Comparison of ENCODE assay signal across 8 mouse cellular contexts in the genomic region with DNA sequence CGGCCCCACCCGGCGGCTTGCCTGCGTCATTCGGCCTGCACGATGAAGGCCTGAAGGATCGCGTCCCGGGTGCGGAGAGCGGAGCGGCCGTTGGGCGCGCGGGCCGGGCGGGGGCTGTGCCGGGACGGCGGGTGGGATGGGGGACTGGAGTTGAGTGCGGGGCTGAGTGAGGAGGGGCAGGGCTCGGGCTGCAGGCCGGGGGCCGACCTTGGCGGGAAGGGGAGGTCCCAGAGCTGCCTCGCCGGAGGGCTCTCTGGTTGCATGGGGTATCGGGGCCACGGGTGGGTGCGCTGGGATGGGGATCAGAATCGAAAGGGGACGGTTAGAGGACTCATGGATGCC. TPM values are rescaled to one million over a fixed set of nuclear protein-coding genes. Genes with fewer than 3 reads are reported as not detected.
DNase-seq lines count a peak whose midpoint lies in the region; TF ChIP-seq lines count a peak whose summit lies in the region.

No protein-coding gene starts in this region.

- no peak for TF ChIP-seq EP300 in MEL (IDR thresholded peaks at IDR 0.05; ENCODE audit: low read depth in 1 of 2, low read length in 2 of 2)

- peaks cover 8% of the 10 kb centered on the region for H3K36me3 ChIP-seq in kidney, adult 2 months (ENCODE audit: control insufficient read depth, insufficient read depth, low read length)
- H3K36me3 ChIP-seq in MEL (ENCODE audit: control insufficient read depth in 1 of 2, insufficient read depth in 2 of 2, low read length in 2 of 2), result peaks cover 2 to 20% of the 10 kb centered on the region in 2 experiments
- peaks cover 36% of the 10 kb centered on the region for H3K36me3 ChIP-seq in hindbrain, embryonic 10.5 days
- peaks cover 33% of the 10 kb centered on the region for H3K36me3 ChIP-seq in midbrain, embryonic 10.5 days

- peaks cover 41% of the 10 kb centered on the region for H3K79me2 ChIP-seq in MEL (ENCODE audit: control insufficient read depth, insufficient read depth, low read length, poor library complexity)

- peaks cover 15% of the 10 kb centered on the region; the same call in 1 of the 2 replicates for H3K4me1 ChIP-seq in kidney, adult 2 months (ENCODE audit: control insufficient read depth, insufficient read depth, low read length)
- H3K4me1 ChIP-seq in MEL (ENCODE audit: control insufficient read depth in 1 of 2, insufficient read depth in 2 of 2, low read length in 2 of 2), result peaks cover 9 to 37% of the 10 kb centered on the region in 2 experiments
- H3K4me1 ChIP-seq in hindbrain, embryonic 10.5 days (replicated peaks), result peaks cover 62% of the 10 kb centered on the region
- peaks cover 70% of the 10 kb centered on the region for H3K4me1 ChIP-seq in midbrain, embryonic 10.5 days

- no peaks in the 10 kb centered on the region for H3K27me3 ChIP-seq in kidney, adult 2 months (replicated peaks; ENCODE audit: control insufficient read depth, insufficient read depth, low read length)
- H3K27me3 ChIP-seq in MEL (ENCODE audit: control insufficient read depth in 1 of 2, insufficient read depth in 2 of 2, low read length in 2 of 2), result no peaks in the 10 kb centered on the region
- H3K27me3 ChIP-seq in hindbrain, embryonic 10.5 days (ENCODE audit: insufficient read depth, poor library complexity, severe bottlenecking), result no peaks in the 10 kb centered on the region
- no peaks in the 10 kb centered on the region for H3K27me3 ChIP-seq in midbrain, embryonic 10.5 days (ENCODE audit: low read depth, poor library complexity, severe bottlenecking)

- no peak for TF ChIP-seq POLR2A in kidney, adult 2 months (IDR thresholded peaks at IDR 0.05; ENCODE audit: low read depth, low read length)
- peak in 1 of 2 experiments; percentile 80; a peak in 2 of 4 replicates for TF ChIP-seq POLR2A in MEL (IDR thresholded peaks at IDR 0.05; ENCODE audit: control insufficient read depth in 1 of 2, insufficient read depth in 1 of 2, low read depth in 1 of 2, low read length in 2 of 2, poor library complexity in 1 of 2)

- no peak for DNase-seq in kidney, adult 2 months
- DNase-seq in kidney, adult 9 months, result no peak
- DNase-seq in MEL (ENCODE audit: low read depth, low spot score), result no peak
- no peak for DNase-seq in hindbrain, embryonic 10.5 days (ENCODE audit: low spot score)
- no peak for DNase-seq in midbrain, embryonic 10.5 days (ENCODE audit: low spot score)
- DNase-seq in thymus, postnatal 36 days, result no peak
- no peak for DNase-seq in spleen, postnatal 14 days (ENCODE audit: low spot score in 2 of 2)
- no peak for DNase-seq in frontal cortex, adult 2 months (ENCODE audit: extremely low spot score in 1 of 2, low spot score in 1 of 2)

- peak overlapping the region; percentile 76 for H3K4me3 ChIP-seq in kidney, adult 2 months (ENCODE audit: insufficient read depth, low read depth, low read length)
- peak overlapping the region; percentile 74 to 83 for H3K4me3 ChIP-seq in MEL (ENCODE audit: control insufficient read depth in 1 of 2, insufficient read depth in 1 of 2, low read depth in 2 of 2, low read length in 2 of 2)
- peak overlapping the region; percentile 97 for H3K4me3 ChIP-seq in hindbrain, embryonic 10.5 days
- peak overlapping the region; percentile 89 for H3K4me3 ChIP-seq in midbrain, embryonic 10.5 days

- peak overlapping the region; percentile 43; the same call in 1 of the 2 replicates for H3K27ac ChIP-seq in kidney, adult 2 months (ENCODE audit: insufficient read depth, low read depth, low read length)
- H3K27ac ChIP-seq in MEL (ENCODE audit: control insufficient read depth, low read depth, low read length), result peak overlapping the region; percentile 50
- H3K27ac ChIP-seq in hindbrain, embryonic 10.5 days, result peak overlapping the region; percentile 98
- H3K27ac ChIP-seq in midbrain, embryonic 10.5 days (replicated peaks), result peak overlapping the region; percentile 98

- peak overlapping the region; percentile 94 for H3K9ac ChIP-seq in MEL (ENCODE audit: control insufficient read depth, low read depth, low read length, poor library complexity, severe bottlenecking)

- TF ChIP-seq RAD21 in MEL (IDR thresholded peaks at IDR 0.05; ENCODE audit: low read depth, low read length), result no peak

- no peaks in the 10 kb centered on the region for H3K9me3 ChIP-seq in MEL (replicated peaks; ENCODE audit: insufficient read depth, low read length)
- H3K9me3 ChIP-seq in hindbrain, embryonic 10.5 days, result 0 out of 2 replicates have a peak, but pooled peaks cover 3% of the 10 kb centered on the region
- no peaks in the 10 kb centered on the region for H3K9me3 ChIP-seq in midbrain, embryonic 10.5 days (replicated peaks)

- 2% methylated on average over 33 of the region's 33 CpGs for WGBS in kidney, adult 2 months
- under 1% methylated on average over 33 of the region's 33 CpGs for WGBS in hindbrain, embryonic 10.5 days
- under 1% methylated on average over 33 of the region's 33 CpGs for WGBS in midbrain, embryonic 10.5 days

- TF ChIP-seq CTCF in kidney, adult 2 months (conservative IDR thresholded peaks at IDR 0.05; ENCODE audit: insufficient read depth, insufficient read length, low read depth, low read length), result no peak
- no peak for TF ChIP-seq CTCF in MEL (IDR thresholded peaks at IDR 0.05 in 2 of 3, conservative IDR thresholded peaks at IDR 0.05 in 1 of 3; ENCODE audit: control insufficient read depth in 1 of 3, insufficient read depth in 1 of 3, low read depth in 2 of 3, low read length in 3 of 3, poor library complexity in 1 of 3, severe bottlenecking in 1 of 3)

TF ChIP-seq in MEL, 35 proteins besides CTCF, POLR2A, EP300 and RAD21:
- TF ChIP-seq KAT2A (conservative IDR thresholded peaks at IDR 0.05; ENCODE audit: low read depth, low read length) (no peak), ZNF384 (IDR thresholded peaks at IDR 0.05; ENCODE audit: low read depth, low read length) (no peak), SIN3A (IDR thresholded peaks at IDR 0.05; ENCODE audit: low read length) (peak; percentile 11; the same call in 1 of the 2 replicates), TCF12 (IDR thresholded peaks at IDR 0.05; ENCODE audit: low read depth, low read length) (no peak), ZC3H11A (IDR thresholded peaks at IDR 0.05; ENCODE audit: low read depth, low read length) (no peak), MXI1 (IDR thresholded peaks at IDR 0.05; ENCODE audit: low read depth, low read length) (no peak), CHD2 (IDR thresholded peaks at IDR 0.05; ENCODE audit: low read length) (no peak), MYB (IDR thresholded peaks at IDR 0.05; ENCODE audit: low read depth, low read length) (no peak), TAL1 (IDR thresholded peaks at IDR 0.05; ENCODE audit: low read length) (no peak), MEF2A (IDR thresholded peaks at IDR 0.05; ENCODE audit: extremely low read depth, insufficient replicate concordance, low read depth, low read length, poor library complexity, severe bottlenecking) (no peak), E2F4 (IDR thresholded peaks at IDR 0.05; ENCODE audit: borderline replicate concordance, low read depth, low read length) (no peak), UBTF (IDR thresholded peaks at IDR 0.05; ENCODE audit: borderline replicate concordance, insufficient read depth, low read depth, low read length) (0 out of 2 replicates have a peak, but pooled peaks have one; percentile 58), MYC (IDR thresholded peaks at IDR 0.05; ENCODE audit: low read depth, low read length) (no peak), USF2 (IDR thresholded peaks at IDR 0.05; ENCODE audit: borderline replicate concordance in 1 of 2, insufficient read depth in 1 of 2, low read depth in 1 of 2, low read length in 2 of 2) (no peak)

RNA-seq across cellular contexts. Expression of a gene that starts 5.0 kb away (rescaled TPM):
- polyA plus RNA-seq in kidney, adult 2 months (2012; rRNA removed), result 20.6 and 27.0 TPM in 2 replicates
- total RNA-seq in MEL (2012; rRNA removed), result 15.0 and 16.3 TPM in 2 replicates
- polyA plus RNA-seq in MEL (2012; ENCODE audit: insufficient read depth in 1 of 2, insufficient read length in 2 of 2, low read depth in 1 of 2, low replicate concordance in 2 of 2, missing spikeins in 1 of 2), result 10 to 100 TPM in 1 of 2 experiments, not detected in 1; 30.2 TPM
- 44.4 and 45.9 TPM in 2 replicates for polyA plus RNA-seq in hindbrain, embryonic 10.5 days (2016; fragmentation: Nextera tagmentation; extraction: Ambion mirVana)
- 44.4 and 45.3 TPM in 2 replicates for polyA plus RNA-seq in midbrain, embryonic 10.5 days (2016; fragmentation: Nextera tagmentation; extraction: Ambion mirVana)
- 34.6 and 40.6 TPM in 2 replicates for polyA plus RNA-seq in frontal cortex, adult 2 months (2012; rRNA removed)

RNA-seq across cellular contexts. Expression of a gene that starts 5.2 kb away (rescaled TPM):
- 17.1 and 24.3 TPM in 2 replicates for polyA plus RNA-seq in kidney, adult 2 months (2012; rRNA removed)
- total RNA-seq in MEL (2012; rRNA removed), result 3.5 and 4.6 TPM in 2 replicates
- polyA plus RNA-seq in MEL (2012; ENCODE audit: insufficient read depth in 1 of 2, insufficient read length in 2 of 2, low read depth in 1 of 2, low replicate concordance in 2 of 2, missing spikeins in 1 of 2), result 10 to 100 TPM in 1 of 2 experiments, not detected in 1; 22.0 TPM
- 5.5 and 7.9 TPM in 2 replicates for polyA plus RNA-seq in hindbrain, embryonic 10.5 days (2016; fragmentation: Nextera tagmentation; extraction: Ambion mirVana)
- 5.4 and 7.5 TPM in 2 replicates for polyA plus RNA-seq in midbrain, embryonic 10.5 days (2016; fragmentation: Nextera tagmentation; extraction: Ambion mirVana)
- 211 and 215 TPM in 2 replicates for polyA plus RNA-seq in frontal cortex, adult 2 months (2012; rRNA removed)

Comparison
In these comparisons a context has a peak if more than half of its experiments do, and no peak if none do; other contexts are left out.
1. H3K27ac ChIP-seq: peak in every context shown above with its lines; median percentile 98 in hindbrain, embryonic 10.5 days; 98 in midbrain, embryonic 10.5 days; 50 in MEL; 43 in kidney, adult 2 months.